Mouse (Mus musculus) thymus, adult 2 months (tissue): Measurements from ENCODE around the gene Gm13420.

ENCODE experiments used
- CTCF ChIP-seq: fragments of 200-500 bp; IDR thresholded peaks from 2 replicates; pipeline ENCODE4 v1.5.1; 2012; ENCODE audit warnings: mild to moderate bottlenecking, control low read depth, low read length, moderate library complexity, borderline replicate concordance; ENCODE audit not compliant: control insufficient read depth, poor library complexity, insufficient read depth; ENCODE audit errors: extremely low read depth
- POLR2A ChIP-seq: fragments of 200-500 bp; IDR thresholded peaks from 2 replicates; pipeline ENCODE4 v1.6.1; 2012; ENCODE audit warnings: mild to moderate bottlenecking, low read length, control low read depth, moderate library complexity; ENCODE audit not compliant: control insufficient read depth, poor library complexity, insufficient read depth; ENCODE audit errors: extremely low read depth

DNA sequence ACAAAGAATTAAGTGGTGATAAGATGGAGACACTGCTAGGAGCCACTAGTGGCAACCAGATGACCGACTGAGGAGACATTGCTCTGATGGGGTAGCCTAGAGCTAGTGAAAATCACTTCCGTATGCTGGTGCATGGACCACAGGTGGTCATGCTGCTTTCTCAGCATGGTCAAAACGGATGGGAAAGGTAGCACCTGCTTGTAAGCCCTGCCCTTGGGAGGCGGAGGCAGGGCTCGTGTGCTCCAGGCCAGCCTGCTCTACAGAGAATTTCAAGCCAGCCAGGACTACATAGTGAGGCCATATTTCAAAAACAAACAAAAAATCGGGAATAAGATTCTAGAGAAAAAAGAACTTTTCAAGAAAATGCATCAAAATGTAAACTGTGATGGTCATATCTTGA lies 50.1 kb downstream of the Gm13420 start:
- TF ChIP-seq CTCF (no peak), POLR2A (no peak)
